ENCODE assay signal across 7 mouse cellular contexts in the genomic region with DNA sequence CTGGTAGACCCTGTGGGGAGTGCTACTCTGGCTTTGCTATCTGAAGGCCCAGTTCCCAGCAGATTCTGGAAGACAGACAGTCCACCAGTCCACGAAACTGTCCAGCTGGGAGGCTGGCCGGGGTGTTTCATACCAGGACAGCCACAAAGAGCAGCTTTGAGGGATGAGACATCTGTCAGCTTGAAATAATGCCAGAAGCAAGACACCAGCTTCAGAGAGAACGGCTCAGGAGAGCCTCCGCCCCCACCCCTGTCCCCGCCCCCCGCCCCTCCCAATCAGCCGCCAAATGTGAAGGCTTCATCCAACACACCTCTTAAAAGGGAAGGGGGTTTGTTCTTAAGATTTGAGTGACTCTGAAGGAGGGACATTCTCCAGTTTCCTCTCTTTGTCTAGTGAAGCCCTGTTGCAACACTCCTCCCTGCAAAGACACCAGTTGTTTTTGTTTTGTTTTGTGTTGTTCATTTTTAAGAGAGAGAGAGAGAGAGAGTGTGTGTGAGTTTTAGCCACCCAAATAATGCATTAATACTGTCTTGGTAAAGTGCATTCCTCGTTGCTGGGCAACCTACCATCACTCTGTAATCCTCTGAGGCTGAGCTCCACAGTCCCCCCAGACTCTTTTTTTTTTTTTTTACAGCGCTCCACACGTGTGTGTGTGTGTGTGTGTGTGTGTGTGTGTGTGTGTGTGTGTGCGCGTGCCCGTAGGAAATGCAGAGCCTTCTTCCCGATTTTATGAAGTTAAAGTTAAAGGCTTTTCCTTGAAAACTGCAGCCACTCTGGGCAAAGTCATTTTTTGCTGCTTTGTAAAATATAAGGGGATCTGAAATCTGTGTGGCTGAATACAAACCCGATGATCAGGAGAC.
DNase-seq lines count a peak whose midpoint lies in the region; ATAC-seq lines count a peak whose summit lies in the region.

No protein-coding gene starts in this region.

- H3K36me3 ChIP-seq in forebrain, embryonic 14.5 days (ENCODE audit: control insufficient read depth, insufficient read depth, low read length): no peaks in the 10 kb centered on the region
- H3K36me3 ChIP-seq in hindbrain, embryonic 10.5 days: no peaks in the 10 kb centered on the region
- H3K36me3 ChIP-seq in limb, embryonic 12.5 days: no peaks in the 10 kb centered on the region
- H3K36me3 ChIP-seq in neural tube, embryonic 14.5 days (ENCODE audit: control insufficient read depth, insufficient read depth, low read length): no peaks in the 10 kb centered on the region

- no peak overlapping the region for H3K9ac ChIP-seq in forebrain, embryonic 14.5 days (ENCODE audit: low read length)
- no peak overlapping the region for H3K9ac ChIP-seq in limb, embryonic 12.5 days (replicated peaks)
- no peak overlapping the region for H3K9ac ChIP-seq in neural tube, embryonic 14.5 days (replicated peaks; ENCODE audit: low read depth, low read length)

- H3K27me3 ChIP-seq in forebrain, embryonic 14.5 days (replicated peaks; ENCODE audit: control insufficient read depth, insufficient read depth, low read length): no peaks in the 10 kb centered on the region
- no peaks in the 10 kb centered on the region for H3K27me3 ChIP-seq in hindbrain, embryonic 10.5 days (ENCODE audit: insufficient read depth, poor library complexity, severe bottlenecking)
- no peaks in the 10 kb centered on the region for H3K27me3 ChIP-seq in limb, embryonic 12.5 days
- no peaks in the 10 kb centered on the region for H3K27me3 ChIP-seq in neural tube, embryonic 14.5 days (ENCODE audit: control insufficient read depth, insufficient read depth, low read length)

- peak overlapping the region; percentile 75 for H3K27ac ChIP-seq in forebrain, embryonic 14.5 days (ENCODE audit: low read depth, low read length)
- H3K27ac ChIP-seq in hindbrain, embryonic 10.5 days: peak overlapping the region; percentile 82
- H3K27ac ChIP-seq in limb, embryonic 12.5 days: peak overlapping the region; percentile 84
- H3K27ac ChIP-seq in neural tube, embryonic 14.5 days (ENCODE audit: low read depth, low read length): 0 out of 2 replicates have a peak overlapping the region, but pooled peaks have one; percentile 48

- 6% methylated on average over 15 of the region's 15 CpGs for WGBS in forebrain, embryonic 14.5 days
- WGBS in hindbrain, embryonic 10.5 days: 12% methylated on average over 15 of the region's 15 CpGs
- 6% methylated on average over 15 of the region's 15 CpGs for WGBS in limb, embryonic 12.5 days
- WGBS in neural tube, embryonic 14.5 days: 2% methylated on average over 15 of the region's 15 CpGs

- DNase-seq in R1 (ENCODE audit: low read depth, low spot score): peak; percentile 25
- DNase-seq in adrenal gland, postnatal 25 days: peak; percentile 28
- peak; percentile 88 for DNase-seq in forebrain, embryonic 14.5 days (ENCODE audit: low spot score)
- peak; percentile 66 for DNase-seq in hindbrain, embryonic 10.5 days (ENCODE audit: low spot score)
- no peak for DNase-seq in spleen, adult 12 weeks (ENCODE audit: low spot score)

- H3K4me2 ChIP-seq in forebrain, embryonic 14.5 days (ENCODE audit: low read length): peak overlapping the region; percentile 40
- H3K4me2 ChIP-seq in limb, embryonic 12.5 days: peak overlapping the region; percentile 40
- H3K4me2 ChIP-seq in neural tube, embryonic 14.5 days (ENCODE audit: low read depth, low read length): peak overlapping the region; percentile 24

- H3K4me1 ChIP-seq in forebrain, embryonic 14.5 days (ENCODE audit: control insufficient read depth, insufficient read depth, low read length): peaks cover 26% of the 10 kb centered on the region
- H3K4me1 ChIP-seq in hindbrain, embryonic 10.5 days (replicated peaks): peaks cover 62% of the 10 kb centered on the region
- peaks cover 51% of the 10 kb centered on the region for H3K4me1 ChIP-seq in limb, embryonic 12.5 days (replicated peaks)
- peaks cover 29% of the 10 kb centered on the region for H3K4me1 ChIP-seq in neural tube, embryonic 14.5 days (ENCODE audit: control insufficient read depth, insufficient read depth, low read length)

- H3K9me3 ChIP-seq in forebrain, embryonic 14.5 days (replicated peaks; ENCODE audit: control insufficient read depth, low read length): no peaks in the 10 kb centered on the region
- H3K9me3 ChIP-seq in hindbrain, embryonic 10.5 days: no peaks in the 10 kb centered on the region
- H3K9me3 ChIP-seq in limb, embryonic 12.5 days: no peaks in the 10 kb centered on the region
- H3K9me3 ChIP-seq in neural tube, embryonic 14.5 days (ENCODE audit: control insufficient read depth, low read length): no peaks in the 10 kb centered on the region

- ATAC-seq in forebrain, embryonic 14.5 days: peak; percentile 83
- ATAC-seq in limb, embryonic 12.5 days (ENCODE audit: insufficient number of reproducible peaks, insufficient read depth, low FRiP score, low TSS enrichment, low read depth): peak; percentile 27
- ATAC-seq in neural tube, embryonic 14.5 days (ENCODE audit: low read depth): peak; percentile 79

- H3K4me3 ChIP-seq in forebrain, embryonic 14.5 days (ENCODE audit: low read depth, low read length): no peak overlapping the region
- H3K4me3 ChIP-seq in hindbrain, embryonic 10.5 days: peak overlapping the region; percentile 30
- H3K4me3 ChIP-seq in limb, embryonic 12.5 days (replicated peaks): peak overlapping the region; percentile 3; the same call in 1 of the 2 replicates
- no peak overlapping the region for H3K4me3 ChIP-seq in neural tube, embryonic 14.5 days (ENCODE audit: low read depth, low read length)

Comparison
In these comparisons a context has a peak if more than half of its experiments do, and no peak if none do; other contexts are left out.
1. ATAC-seq: peak in every context shown above with its lines; median percentile 83 in forebrain, embryonic 14.5 days; 79 in neural tube, embryonic 14.5 days; 27 in limb, embryonic 12.5 days.
2. H3K4me3 ChIP-seq: peak in hindbrain, embryonic 10.5 days (single experiment) and limb, embryonic 12.5 days (single experiment); none in forebrain, embryonic 14.5 days (single experiment) and neural tube, embryonic 14.5 days (single experiment).
3. Peak in every context shown above with its lines, with median percentiles within 50 percentile points of each other: H3K27ac ChIP-seq and H3K4me2 ChIP-seq.